Comparison of ENCODE assay signal across 6 mouse cellular contexts in genomic region chr3:145913942-145914341, GRCm38 (mm10). TPM values are rescaled to one million over a fixed set of nuclear protein-coding genes. Genes with fewer than 3 reads are reported as not detected.
DNase-seq lines count a peak whose midpoint lies in the region; ATAC-seq and TF ChIP-seq lines count a peak whose summit lies in the region.
"Not testable (repeated sequence)": the region's sequence is repeated elsewhere in the genome, so short reads cannot be mapped to it uniquely, and the experiment has no call there.

No protein-coding gene starts in this region.

- peaks cover 20% of the 10 kb centered on the region for H3K27me3 ChIP-seq in E14TG2a.4 (ENCODE audit: insufficient read depth, low read length)
- not testable (repeated sequence) for H3K27me3 ChIP-seq in midbrain, embryonic 11.5 days (ENCODE audit: control insufficient read depth, insufficient read depth, low read length); stomach, postnatal 0 days (ENCODE audit: control insufficient read depth, insufficient read depth, low read length)

- TF ChIP-seq EP300 in stomach, postnatal 0 days (optimal IDR thresholded peaks at IDR 0.05), result not testable (repeated sequence)

- DNase-seq in ES-CJ7 (ENCODE audit: low read depth, low spot score), result peak; percentile 70
- DNase-seq in R1 (ENCODE audit: low read depth, low spot score), result peak; percentile 65
- peak; percentile 71 for DNase-seq in ZHBTc4 (ENCODE audit: low read depth, low spot score)
- DNase-seq in midbrain, embryonic 11.5 days (ENCODE audit: low spot score, missing footprints), result peak; percentile 79
- peak; percentile 28 for DNase-seq in stomach, postnatal 0 days (ENCODE audit: low spot score)

- H3K27ac ChIP-seq in midbrain, embryonic 11.5 days (ENCODE audit: low read depth, low read length); stomach, postnatal 0 days (replicated peaks): not testable (repeated sequence)

- H3K9me3 ChIP-seq in E14TG2a.4 (ENCODE audit: low read length), result peaks cover 12% of the 10 kb centered on the region
- H3K9me3 ChIP-seq in midbrain, embryonic 11.5 days (ENCODE audit: control insufficient read depth, low read length); stomach, postnatal 0 days (ENCODE audit: control insufficient read depth, low read length): not testable (repeated sequence)

- peak overlapping the region; percentile 17; the same call in 1 of the 2 replicates for H3K4me3 ChIP-seq in E14TG2a.4 (replicated peaks; ENCODE audit: low read length)
- H3K4me3 ChIP-seq in midbrain, embryonic 11.5 days (ENCODE audit: low read depth, low read length); stomach, postnatal 0 days (ENCODE audit: low read depth, low read length): not testable (repeated sequence)

- not testable (repeated sequence) for H3K9ac ChIP-seq in midbrain, embryonic 11.5 days (ENCODE audit: low read length); stomach, postnatal 0 days (ENCODE audit: low read length)

- ATAC-seq in midbrain, embryonic 11.5 days (ENCODE audit: low FRiP score), result not testable (repeated sequence)
- peak; percentile 66 for ATAC-seq in stomach, postnatal 0 days (ENCODE audit: low FRiP score, low TSS enrichment)

- H3K4me2 ChIP-seq in midbrain, embryonic 11.5 days; stomach, postnatal 0 days (replicated peaks; ENCODE audit: low read depth): not testable (repeated sequence)

- TF ChIP-seq CTCF in E14TG2a.4 (conservative IDR thresholded peaks at IDR 0.05; ENCODE audit: low read length); stomach, postnatal 0 days (IDR thresholded peaks at IDR 0.05; ENCODE audit: low read depth): not testable (repeated sequence)

- not testable (repeated sequence) for H3K36me3 ChIP-seq in E14TG2a.4 (ENCODE audit: insufficient read depth, low read length); midbrain, embryonic 11.5 days (ENCODE audit: control insufficient read depth, insufficient read depth, low read length); stomach, postnatal 0 days (ENCODE audit: control insufficient read depth, insufficient read depth, low read length)

- H3K4me1 ChIP-seq in E14TG2a.4 (replicated peaks; ENCODE audit: low read depth, low read length), result peaks cover 22% of the 10 kb centered on the region
- not testable (repeated sequence) for H3K4me1 ChIP-seq in midbrain, embryonic 11.5 days (ENCODE audit: control insufficient read depth, insufficient read depth, low read length); stomach, postnatal 0 days (replicated peaks; ENCODE audit: control insufficient read depth, insufficient read depth)

- WGBS in midbrain, embryonic 11.5 days, result 69% methylated on average over 7 of the region's 7 CpGs
- WGBS in stomach, postnatal 0 days, result 68% methylated on average over 7 of the region's 7 CpGs

RNA-seq across cellular contexts. Expression of gene Bcl10, which starts 8.7 kb away (rescaled TPM):
- polyA plus RNA-seq in midbrain, embryonic 11.5 days (2014; fragmentation: Nextera tagmentation; extraction: Ambion mirVana), result 57.4 and 59.2 TPM in 2 replicates
- 43.5 and 46.1 TPM in 2 replicates for polyA plus RNA-seq in stomach, postnatal 0 days (2015; fragmentation: Nextera tagmentation; extraction: Ambion mirVana)

RNA-seq across cellular contexts. Expression of gene 2410004B18Rik, which starts 23.9 kb away (rescaled TPM):
- polyA plus RNA-seq in midbrain, embryonic 11.5 days (2014; fragmentation: Nextera tagmentation; extraction: Ambion mirVana), result 63.3 and 69.3 TPM in 2 replicates
- 33.1 and 36.4 TPM in 2 replicates for polyA plus RNA-seq in stomach, postnatal 0 days (2015; fragmentation: Nextera tagmentation; extraction: Ambion mirVana)

Comparison
In these comparisons a context has a peak if more than half of its experiments do, and no peak if none do; other contexts are left out.
1. DNase-seq: peak in every context shown above with its lines; median percentile 79 in midbrain, embryonic 11.5 days; 71 in ZHBTc4; 70 in ES-CJ7; 65 in R1; 28 in stomach, postnatal 0 days.